Mouse (Mus musculus): ENCODE data around the gene Sumo3.

Gene Sumo3

DNA sequence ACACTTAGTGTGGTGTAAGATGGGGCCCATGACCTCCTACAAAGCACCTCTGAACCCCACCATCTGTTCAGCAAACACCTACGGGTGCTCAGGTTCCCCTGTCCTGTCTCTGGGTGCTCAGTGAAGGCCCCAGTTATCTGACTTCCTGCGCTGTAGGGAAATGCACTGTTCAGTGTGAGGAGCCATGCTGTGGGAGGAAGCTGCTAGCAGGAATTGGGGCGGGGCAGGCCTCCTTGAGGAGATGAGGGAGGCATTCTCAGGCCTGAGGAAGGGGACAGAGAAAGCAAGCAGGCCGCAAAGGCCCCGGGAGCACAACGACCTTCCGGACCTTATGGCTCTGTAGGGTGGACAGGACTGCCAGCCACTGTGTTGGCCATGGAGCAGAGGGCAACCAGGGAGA lies 16.8 kb upstream of the Sumo3 start:
- no peak for DNase-seq (ENCODE audit: low spot score in 2 of 2)

DNA sequence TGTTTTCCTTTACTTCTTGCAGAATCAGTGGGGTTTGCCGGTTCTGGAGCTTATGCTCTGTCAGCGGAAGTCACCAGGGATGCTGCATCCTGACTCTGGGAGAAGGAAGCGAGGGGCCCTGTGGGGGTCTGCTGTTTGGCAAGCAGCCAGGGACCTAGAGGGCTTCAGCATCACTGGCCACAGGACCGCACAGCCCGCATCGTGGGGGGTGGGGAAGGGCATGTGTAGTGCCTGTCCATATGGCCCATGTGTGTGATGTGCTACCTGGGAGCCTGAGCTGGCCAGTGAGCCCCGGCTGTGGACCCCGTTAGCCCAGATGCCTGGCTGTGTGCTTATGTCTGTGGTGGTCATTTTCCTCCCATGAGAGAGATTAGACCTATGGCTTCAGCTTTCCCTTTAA lies 16.1 kb upstream of the Sumo3 start:
- no peak for DNase-seq (ENCODE audit: low spot score in 2 of 2)

DNA sequence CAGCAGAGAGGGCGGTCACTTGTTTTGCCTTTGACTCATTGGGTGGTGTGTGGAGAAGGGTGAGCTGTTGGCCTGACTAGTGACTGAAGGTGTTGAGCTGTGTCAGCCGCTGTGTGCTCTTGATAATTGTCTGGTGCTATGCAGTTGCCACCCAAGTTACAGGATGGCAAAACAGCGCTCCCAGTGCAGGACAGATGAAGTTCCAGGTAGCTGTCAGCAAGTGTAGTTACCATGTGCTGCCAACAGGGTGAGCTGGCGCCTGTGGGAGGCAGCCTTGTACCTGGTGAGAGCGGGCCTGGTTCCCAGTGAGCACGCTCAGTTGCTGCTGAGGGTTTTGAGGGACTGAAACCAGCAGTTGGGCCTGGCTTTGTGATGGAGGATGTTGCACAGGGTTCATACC lies 15.1 kb upstream of the Sumo3 start:
- peak; percentile 54 to 61 for DNase-seq (ENCODE audit: low spot score in 2 of 2)

DNA sequence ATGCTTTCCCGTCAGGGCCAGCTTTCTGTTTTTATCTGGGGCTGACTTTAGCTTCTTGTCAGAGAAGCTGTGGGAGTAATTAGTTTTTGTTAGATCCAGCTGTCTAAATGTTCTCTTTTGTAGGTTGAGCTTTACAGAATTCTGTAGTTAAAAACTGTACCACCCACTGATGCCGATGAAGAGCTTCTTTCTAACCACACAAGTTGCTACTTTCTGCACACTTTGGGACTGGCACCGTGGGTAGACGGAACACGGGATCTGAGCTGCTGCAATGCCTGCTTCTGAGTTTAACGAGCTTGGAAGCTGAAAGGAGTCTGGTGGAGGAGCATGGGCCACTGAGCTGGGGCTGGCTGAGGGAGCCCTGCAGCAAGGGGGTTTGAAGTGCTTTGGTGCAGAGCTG lies 14.4 kb upstream of the Sumo3 start:
- DNase-seq (ENCODE audit: low spot score in 2 of 2): no peak

DNA sequence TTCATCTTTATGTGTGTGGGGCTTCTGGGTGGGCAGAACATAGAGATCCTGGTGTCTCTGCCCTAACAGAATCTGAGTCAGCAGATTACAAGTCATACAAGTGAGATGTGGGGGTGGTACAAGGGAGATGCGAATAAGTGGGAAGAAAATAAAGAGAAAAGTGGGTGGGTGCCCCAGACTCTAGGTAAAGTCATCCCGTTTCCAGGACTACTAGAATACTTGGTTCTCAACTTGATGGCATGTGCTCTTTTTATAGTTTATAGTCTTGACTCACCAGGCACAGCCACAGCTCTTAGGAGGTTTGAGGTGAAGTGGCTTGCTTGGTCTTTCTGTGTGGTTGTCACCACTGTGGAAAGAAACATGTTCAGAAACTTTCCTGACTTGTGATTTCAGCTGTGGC lies 9.8 kb upstream of the Sumo3 start:
- DNase-seq (ENCODE audit: low spot score in 2 of 2): no peak

DNA sequence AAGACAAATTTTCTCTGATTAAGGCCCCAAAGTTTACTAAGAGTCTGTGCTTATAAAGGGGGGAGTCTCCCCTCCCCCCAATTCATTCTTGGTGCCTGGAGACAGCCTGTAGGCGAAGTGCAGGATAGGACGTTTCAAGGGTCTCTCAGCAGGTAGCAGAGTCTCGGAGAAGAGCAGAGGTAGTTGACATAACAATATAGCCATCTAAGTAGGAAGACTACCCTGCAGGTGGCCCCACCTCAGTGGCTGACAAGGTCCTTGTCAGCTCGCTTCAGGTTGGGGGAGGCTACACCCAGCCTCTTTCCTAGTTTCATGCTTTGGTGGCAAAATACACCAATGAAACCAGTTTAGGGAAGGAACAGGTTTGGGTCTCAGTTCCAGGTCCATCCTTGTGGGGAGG lies 2.9 kb upstream of the Sumo3 start:
- DNase-seq (ENCODE audit: low spot score in 2 of 2): no peak

DNA sequence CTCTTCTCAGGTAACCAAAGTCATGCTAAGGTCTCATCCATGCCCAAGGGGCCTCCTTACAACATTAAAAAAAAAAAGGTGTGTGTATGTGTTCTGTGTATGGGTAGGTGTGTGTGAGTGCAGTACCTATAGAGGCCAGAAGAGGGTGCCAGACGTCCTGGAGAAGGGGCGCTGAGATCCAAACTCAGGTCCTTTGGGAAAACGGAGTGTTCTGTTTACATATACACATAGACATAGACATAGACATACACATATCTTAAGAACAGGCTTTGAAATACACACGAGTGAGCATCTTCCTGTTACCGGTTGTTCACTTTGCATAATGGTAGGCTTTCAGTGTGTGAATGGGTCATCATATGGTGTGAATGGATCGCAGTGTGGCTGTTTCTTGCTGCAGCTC lies 1.8 kb upstream of the Sumo3 start:
- no peak for DNase-seq (ENCODE audit: low spot score in 2 of 2)

DNA sequence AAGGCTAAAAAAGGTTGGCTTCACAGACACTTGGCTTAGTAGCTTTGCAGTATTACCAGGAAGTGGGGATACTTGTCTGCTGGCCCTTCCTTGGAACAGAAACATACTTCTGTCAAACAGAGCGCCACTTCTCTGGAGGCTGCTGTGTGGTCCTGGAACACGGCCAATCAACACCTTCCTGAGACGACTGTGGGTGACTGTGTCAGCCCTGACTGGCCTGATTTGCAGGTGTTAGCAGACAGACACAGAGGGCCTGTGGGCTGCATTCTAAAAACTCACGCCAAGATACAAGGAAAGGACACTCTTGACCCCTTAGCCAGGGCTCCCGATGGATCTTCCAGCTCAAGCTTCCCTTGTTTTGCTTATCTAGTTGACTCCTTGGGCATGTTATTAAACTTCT lies 939 bp upstream of the Sumo3 start:
- no peak for DNase-seq (ENCODE audit: low spot score in 2 of 2)

DNA sequence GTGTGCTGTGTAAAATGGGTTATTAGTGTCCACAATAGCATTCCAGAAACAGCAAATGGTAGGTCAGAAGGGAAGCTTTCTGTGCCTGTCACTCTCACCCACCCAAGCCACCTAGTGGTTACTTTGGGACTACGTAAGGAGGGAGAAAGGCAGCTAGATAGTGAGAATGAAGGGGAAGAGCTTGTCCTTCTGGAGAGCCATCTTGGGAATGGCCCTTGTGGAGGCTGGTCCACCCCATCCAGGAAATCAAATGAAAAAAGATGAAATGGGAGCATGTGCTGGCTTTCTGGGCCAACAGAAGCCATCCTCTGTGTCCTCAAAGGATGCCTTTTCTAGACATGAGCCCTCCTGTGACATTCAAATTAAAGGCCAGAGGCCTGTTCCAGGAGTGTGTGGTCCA lies 529 bp upstream of the Sumo3 start:
- DNase-seq (ENCODE audit: low spot score in 2 of 2): no peak

DNA sequence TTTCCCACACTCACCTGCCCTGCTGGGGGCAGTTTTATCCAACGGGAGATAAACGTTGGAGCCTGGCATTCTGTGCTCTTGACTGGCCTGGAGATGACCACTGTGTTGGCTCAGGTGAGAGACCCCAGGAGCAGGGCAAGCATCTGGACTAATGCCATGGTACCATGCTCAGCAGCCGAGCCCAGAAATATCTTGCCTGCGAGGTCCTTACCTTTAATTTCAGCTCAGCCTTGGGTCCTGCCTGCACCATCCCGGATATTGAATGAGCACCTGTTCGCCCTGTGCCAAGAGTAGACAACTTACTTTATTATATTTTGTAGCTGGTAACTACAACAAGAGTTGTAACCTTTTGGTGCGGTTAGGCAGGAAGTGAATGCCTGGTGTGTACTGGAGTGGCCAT lies 958 bp downstream of the Sumo3 start:
- no peak for DNase-seq (ENCODE audit: low spot score in 2 of 2)

DNA sequence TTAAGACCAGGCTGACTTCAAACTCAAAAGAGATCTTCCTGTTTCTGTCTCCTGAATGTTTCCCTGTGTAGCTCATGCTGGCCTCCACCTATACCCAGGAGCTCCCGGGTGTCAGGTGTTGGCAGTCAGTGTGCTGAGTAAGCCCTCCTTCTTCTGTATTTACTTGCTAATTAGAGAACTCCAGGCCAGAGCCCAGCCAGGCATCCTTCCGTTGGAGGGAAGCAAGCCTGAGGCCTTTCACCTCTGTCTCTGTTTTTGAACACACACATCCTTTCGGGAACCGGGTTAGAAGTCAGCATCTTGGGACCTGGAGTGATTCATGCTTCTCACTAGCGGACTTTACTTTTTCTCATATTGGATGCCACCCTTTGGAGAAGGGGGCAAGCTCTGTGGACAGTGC lies 1.5 kb downstream of the Sumo3 start:
- DNase-seq (ENCODE audit: low spot score in 2 of 2): no peak

DNA sequence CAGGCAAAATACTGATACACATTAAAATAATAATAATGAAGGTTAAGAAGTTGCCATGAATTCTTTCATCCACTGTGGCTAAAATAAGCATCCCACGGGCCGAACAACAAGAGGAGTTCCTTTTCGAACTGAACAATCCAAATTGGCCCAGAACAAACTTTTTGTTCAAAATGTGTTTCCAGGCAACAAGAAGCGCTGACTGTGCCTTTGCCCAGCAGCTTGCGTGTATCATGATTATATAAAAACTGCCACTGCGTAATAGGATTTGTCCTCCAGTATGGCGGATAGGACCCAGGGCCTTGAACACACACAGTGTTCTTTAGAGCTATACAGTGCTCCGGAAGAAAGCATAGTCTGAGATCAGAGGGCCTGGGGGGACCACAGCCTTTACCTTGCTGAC lies 2.7 kb downstream of the Sumo3 start:
- no peak for DNase-seq (ENCODE audit: low spot score in 2 of 2)

DNA sequence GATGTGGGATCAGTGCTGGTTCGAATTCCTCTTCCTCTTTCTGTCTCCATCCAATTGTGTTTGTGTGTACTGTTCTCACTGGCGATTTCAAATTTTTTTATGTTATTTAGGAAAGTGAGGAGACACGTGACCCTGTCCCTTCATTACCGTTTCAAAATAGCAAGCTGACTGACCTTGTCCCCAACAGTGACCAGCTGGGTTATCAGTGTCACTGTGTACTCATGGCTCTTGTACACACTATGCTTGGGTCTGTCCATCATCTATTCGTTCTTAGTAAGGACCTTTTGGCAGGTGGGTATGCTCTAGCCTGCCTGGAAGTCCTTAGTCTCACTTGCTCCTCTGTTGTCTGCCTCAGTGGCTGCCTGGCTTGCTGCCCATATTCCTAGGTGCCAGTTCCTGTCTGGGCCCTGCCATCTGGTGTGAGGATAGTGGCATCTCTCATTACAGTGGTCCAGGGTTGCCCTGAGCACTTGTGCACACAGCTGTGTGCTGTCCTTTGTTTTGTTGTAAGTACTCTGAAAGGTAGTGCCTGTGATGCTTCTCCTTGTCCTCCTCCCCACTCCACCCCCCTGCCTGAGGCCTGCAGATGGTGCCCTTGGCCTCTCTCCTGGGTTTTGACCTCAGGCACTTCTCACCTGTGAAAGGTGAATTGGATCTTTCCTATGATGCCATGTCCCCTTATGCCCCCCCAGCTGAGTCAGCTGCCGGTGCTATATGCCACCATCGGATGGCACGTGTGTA lies 4.5 kb downstream of the Sumo3 start:
- DNase-seq (ENCODE audit: low spot score in 2 of 2): no peak

DNA sequence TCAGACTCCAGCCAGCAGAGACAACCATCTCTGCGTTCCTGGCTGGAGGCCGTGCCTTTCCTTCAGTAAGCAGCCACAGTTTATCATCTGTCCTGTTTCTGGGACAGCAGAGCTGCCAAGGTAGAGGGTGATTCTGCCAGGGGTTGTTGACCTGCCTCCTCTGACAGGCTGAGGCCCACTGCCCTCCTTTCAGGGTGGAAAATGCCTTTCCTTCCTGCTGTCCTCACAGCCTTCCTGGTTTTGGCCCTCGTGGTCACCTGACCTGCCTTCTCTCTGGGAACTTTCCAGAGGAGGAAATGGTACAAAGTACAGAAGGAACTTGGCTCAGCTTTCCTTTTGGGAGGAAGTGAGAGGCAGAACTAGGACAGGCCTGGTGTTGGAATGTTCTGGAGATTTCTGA lies 7.5 kb downstream of the Sumo3 start:
- no peak for DNase-seq (ENCODE audit: low spot score in 2 of 2)

DNA sequence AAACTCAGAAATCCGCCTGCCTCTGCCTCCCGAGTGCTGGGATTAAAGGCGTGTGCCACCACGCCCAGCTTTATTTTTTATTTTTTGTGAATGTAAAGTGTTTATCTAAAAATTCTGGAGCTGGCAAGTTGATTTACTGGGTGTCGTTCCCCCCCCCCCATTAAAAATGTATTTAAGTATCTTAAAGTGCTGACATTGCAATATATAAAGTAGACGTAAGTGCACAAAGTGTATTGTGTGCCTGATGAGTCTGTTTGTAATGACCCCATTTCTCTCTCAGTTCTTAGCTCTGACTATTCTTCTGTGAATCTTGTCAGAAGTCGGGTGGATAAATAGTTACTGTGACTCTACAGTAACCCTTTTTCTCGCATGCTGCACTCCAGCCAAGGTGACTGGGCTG lies 9.8 kb downstream of the Sumo3 start:
- DNase-seq (ENCODE audit: low spot score in 2 of 2): no peak

DNA sequence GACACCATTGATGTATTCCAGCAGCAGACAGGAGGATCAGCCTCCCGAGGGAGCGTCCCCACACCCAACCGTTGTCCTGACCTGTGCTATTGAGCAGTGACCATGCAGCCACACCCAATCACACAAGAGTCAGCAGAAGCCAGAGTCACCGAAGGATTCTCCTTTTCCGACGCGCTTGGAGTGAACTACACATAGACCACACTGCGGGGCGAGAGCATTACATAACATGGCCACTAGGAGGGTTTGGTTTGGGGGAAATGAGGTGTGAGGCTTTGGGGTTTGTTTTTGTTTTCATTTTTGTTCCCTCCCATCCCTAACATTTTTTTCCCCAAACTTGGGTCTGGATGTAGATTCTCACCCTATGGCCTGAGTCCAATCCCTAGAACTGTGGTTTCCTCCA lies 10.3 kb downstream of the Sumo3 start:
- DNase-seq (ENCODE audit: low spot score in 2 of 2): no peak

DNA sequence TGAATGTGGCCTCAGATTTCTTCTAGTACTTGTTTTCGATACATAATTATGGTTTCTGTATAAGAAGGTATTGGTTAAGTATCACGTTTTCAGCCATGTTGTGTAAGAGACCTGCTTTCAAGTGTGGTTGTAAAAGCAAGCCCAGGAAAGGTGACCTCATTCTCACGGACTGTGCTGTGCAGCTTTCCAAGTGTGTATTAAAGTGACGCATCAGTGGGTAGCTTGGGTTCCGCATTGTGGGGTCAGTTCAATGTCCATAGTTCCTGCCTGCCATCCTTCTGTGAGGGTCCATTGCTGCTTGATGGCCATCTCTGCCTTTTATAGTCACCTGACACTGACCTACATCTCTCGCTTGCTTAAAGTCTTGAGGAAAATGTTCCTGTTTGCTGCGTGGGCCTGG lies 11.0 kb downstream of the Sumo3 start:
- DNase-seq (ENCODE audit: low spot score in 2 of 2): no peak

DNA sequence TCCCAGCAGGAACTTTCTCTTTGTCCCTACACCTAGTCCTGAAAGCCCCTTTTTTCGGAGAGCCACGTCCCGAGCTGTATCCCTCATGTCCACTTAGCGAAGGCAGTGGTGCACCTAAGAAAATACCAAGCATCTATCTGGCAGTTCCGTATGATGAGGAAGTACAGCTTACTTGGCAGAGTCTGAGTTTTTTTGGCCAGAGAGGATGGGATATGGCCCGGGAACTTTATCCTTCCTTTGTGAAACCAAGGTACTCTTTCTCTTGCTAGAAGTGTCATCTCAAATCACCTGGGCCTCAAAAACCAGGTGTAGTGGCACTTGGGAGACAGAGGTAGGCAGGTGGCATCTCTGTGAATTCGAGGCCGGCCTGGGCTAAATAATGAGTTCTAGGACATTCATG lies 15.6 kb downstream of the Sumo3 start:
- DNase-seq (ENCODE audit: low spot score in 2 of 2): no peak

DNA sequence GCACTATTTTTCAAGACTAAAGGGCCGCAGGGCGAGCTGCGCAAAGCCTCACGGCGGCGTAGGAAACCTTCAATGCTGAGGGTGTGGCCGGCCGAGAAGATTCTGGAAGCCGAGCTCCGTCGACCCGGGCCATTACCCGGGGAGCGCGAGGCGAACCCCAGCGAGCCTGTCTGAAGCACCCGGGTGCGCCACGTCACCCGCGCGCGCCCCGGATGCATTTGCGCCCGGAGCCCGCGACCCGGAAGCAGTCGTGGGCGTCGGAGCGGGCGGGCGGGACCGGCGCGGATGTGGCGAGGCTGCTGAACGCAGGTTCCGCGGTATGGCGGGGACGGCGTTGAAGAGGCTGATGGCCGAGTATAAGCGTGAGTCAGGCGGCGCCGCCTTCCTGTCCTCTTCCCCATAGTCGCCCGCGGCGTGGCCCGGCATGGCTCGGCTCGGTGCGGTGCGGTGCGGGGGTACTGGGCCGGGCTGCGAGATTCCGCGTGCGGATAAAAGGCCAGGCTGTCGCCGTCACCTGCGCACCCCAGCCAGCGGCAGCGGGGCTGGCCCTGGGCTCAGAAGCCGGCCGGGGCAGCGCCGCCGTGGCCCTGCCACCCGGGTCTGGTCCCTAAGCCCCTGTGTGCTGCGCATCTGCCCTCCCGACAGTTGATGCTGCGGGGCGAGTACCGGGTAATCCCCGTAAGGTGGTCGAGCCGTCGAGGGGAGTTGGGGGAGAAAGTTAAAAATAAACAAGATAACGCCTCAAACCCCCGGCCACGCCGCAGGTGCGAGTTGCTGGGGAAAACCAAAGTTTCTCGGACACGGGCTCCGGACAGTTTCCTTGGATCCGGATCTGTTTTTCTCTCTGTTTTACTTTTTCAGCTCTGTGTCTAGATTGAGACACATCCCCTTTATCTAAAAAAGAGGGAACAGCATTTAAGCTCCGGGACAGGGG lies 16.4 kb downstream of the Sumo3 start, which contains the start of gene Ube2g2:
Gene Ube2g2 (plus strand): TSS at position 221 of the 934 bp plus-strand sequence.
- peak; percentile 89 to 92 for DNase-seq (ENCODE audit: low spot score in 2 of 2)

DNA sequence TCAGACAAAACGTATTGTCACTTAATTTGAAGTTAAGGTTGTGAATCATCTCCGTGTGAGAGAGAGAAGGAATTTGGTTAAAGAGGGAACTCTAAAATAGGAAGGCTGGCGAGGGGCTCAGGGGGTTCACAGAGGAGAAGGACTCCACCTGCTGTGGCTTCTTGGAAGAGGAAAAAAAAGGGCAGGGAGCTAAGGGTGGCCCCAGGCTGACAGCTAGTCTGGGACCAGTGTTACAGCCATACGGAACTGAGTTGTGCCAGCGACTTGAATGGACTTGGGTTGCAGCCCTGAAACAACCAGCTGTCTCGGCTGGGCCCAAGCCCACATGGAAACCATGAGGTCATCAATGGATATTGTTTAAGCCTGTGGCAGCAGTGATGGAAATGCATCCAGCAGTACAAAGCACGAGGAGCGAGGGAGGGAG lies 17.2 kb downstream of the Sumo3 start:
- DNase-seq (ENCODE audit: low spot score in 2 of 2): no peak

DNA sequence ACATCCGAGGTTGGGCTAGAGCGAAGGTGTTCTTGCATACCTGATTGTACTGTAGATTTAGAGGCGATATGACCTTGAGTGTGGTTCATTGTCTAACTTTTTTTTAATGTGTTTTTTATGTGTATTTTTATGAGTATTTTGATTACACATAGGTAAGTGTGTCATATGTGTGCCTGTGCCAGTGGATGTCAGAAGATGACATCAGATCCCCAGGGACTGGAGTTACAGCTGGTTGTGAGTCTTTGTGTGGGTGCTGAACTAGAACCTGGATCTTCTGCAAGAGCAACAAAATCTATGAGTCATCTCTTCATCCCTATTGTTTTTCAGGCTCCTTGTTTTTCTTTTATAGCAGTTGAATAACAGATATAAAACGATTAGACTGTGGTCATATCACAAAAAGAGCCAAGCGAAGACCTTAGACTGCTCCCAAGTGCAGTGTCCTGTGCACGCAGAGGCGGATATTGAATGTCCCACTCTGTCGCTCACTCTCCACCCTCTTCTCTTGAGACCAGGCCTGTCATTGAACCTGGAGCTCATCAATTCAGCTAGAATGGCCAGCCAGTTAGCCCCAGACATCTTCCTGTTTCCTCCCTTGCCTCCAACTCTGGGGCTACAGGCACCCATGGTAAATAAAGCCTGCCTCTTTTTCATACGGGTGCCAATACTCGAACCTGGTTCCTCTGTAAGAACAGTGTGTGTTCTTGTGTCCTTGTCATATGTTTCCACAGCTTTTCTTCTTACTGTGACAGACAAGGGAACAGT lies 17.9 kb downstream of the Sumo3 start:
- DNase-seq (ENCODE audit: low spot score in 2 of 2): no peak

DNA sequence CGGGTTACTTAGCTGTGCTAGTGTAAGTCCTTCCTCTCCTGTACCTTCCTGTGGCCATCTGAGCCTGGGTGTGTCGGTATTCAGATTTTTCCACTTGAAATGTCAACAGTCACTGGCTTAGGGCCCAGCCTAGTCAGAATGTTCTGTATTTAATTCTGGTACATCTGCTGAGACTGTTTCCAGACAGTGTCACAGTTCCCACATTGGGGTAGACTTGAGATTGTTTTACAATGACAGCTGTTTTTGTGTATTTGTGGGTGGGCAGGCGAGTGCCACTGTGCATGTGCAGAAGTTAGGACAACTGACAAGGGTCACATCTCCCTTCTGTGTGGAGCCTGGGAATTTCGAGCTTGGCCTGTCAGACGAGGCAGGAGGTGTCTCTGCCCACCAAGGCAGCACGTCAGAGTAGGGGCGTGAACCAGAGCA lies 18.7 kb downstream of the Sumo3 start:
- no peak for DNase-seq (ENCODE audit: low spot score in 2 of 2)

Measured in spleen, postnatal 14 days (tissue).